Mouse (Mus musculus): ENCODE data around the gene Sat1. TPM values are rescaled to one million over a fixed set of nuclear protein-coding genes. Genes with fewer than 3 reads are reported as not detected.
"Not testable (repeated sequence)": the region's sequence is repeated elsewhere in the genome, so short reads cannot be mapped to it uniquely, and the experiment has no call there.

The Sat1 gene
- polyA plus RNA-seq, 1 experiment from 2014 or later: 110 TPM

DNA sequence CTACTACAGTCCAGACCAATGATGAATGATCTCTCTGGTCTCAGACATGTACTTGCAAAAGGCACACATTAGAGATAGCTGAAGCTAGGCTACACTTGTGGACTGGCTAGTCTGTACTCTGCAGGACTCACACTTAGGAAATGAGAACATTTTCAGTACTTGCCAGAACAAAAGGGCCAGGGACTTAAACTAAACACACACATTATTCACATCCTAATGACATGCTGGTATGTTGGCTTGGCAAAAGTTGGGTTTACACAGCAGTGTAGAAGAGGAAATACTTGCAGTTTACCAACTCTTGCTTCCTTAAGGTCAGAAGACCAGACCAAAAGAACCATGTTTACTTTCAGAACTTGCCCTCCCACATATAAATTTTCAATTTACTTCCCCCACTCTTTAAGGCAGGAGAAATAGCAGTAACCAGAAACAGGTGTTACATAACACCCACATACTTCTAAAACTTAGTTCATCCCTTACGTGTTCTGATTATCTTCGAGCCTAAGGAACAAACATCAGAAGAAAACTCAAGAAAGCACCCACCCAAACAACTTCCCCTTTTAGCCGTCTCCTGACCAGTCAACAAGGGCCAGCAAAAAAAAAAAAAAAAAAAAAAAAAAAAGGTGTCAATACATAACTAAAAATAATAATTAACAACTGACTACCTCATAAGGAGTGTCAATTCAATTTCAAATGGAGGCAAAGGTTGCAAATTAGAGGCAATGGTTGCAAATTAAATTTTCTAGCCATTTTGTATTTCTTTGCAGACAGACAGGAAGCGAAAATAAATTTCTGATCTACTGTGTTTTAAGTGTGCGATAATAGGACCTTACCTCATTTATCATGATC is 1.7 kb downstream of the Sat1 start:
- Histone ChIP-seq H3K27ac (ENCODE audit: low read depth) (no peak overlapping the region), H3K4me2 (peak overlapping the region; percentile 62), H3K4me1 (ENCODE audit: insufficient read depth) (no peaks in the 10 kb centered on the region), H3K9ac (no peak overlapping the region), H3K27me3 (ENCODE audit: insufficient read depth, low read length) (no peaks in the 10 kb centered on the region), H3K36me3 (ENCODE audit: insufficient read depth) (no peaks in the 10 kb centered on the region), H3K9me3 (ENCODE audit: low read depth, low read length) (no peaks in the 10 kb centered on the region), H3K4me3 (ENCODE audit: low read depth, low read length) (0 out of 2 replicates have a peak overlapping the region, but pooled peaks have one; percentile 49)
- WGBS: 72% methylated on average over 5 of the region's 5 CpGs
- no peak for TF ChIP-seq CTCF (IDR thresholded peaks at IDR 0.05; ENCODE audit: low read depth)
- ATAC-seq (ENCODE audit: insufficient read depth) (no peak), DNase-seq (peak; percentile 11)

DNA sequence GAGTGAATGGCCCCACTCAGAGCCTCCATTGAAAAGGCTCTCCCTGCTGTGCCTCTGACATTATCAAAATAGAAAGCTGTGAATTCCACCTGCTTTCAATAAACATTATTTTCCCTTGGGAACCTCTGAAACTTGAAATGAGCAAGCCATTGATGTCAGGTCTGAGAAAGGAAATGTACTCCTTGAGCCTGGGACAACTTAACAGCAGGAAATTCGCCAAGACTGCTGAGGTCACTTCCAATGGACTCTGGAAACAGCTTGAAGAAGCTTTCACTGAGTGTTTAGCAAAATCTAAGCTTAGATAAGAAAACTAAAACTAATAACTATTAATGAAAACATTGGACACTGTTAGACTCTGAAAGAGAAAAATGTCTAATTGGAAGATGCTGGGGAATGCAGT is 7.6 kb downstream of the Sat1 start:
- no peak overlapping the region for H3K4me2 ChIP-seq
- no peak overlapping the region for H3K4me3 ChIP-seq (ENCODE audit: low read depth, low read length)
- H3K27me3 ChIP-seq (ENCODE audit: insufficient read depth, low read length): no peaks in the 10 kb centered on the region
- TF ChIP-seq CTCF (IDR thresholded peaks at IDR 0.05; ENCODE audit: low read depth): no peak
- ATAC-seq (ENCODE audit: insufficient read depth): no peak
- no peaks in the 10 kb centered on the region for H3K36me3 ChIP-seq (ENCODE audit: insufficient read depth)
- 15% methylated on average over 1 of the region's 1 CpGs for WGBS
- H3K9me3 ChIP-seq (ENCODE audit: low read depth, low read length): no peaks in the 10 kb centered on the region
- no peak for DNase-seq
- H3K27ac ChIP-seq (ENCODE audit: low read depth): no peak overlapping the region
- H3K4me1 ChIP-seq (ENCODE audit: insufficient read depth): no peaks in the 10 kb centered on the region
- H3K9ac ChIP-seq: no peak overlapping the region

DNA sequence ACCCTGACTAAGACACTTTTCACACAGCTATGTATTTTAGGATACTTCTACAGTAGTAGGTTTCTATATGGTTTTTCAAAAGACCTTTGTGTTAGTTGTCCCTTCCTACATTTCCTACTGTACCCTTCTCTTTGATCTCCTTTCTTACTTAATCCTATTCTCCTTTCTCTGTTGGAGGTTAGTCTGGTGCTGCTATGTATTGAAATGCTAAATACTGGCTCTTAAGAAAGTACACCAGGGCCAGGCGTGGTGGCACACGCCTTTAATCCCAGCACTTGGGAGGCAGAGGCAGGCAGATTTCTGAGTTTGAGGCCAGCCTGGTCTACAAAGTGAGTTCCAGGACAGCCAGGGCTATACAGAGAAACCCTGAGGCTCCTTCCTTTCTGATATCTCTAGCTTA is 10.8 kb downstream of the Sat1 start:
- not testable (repeated sequence) for H3K27me3 ChIP-seq (ENCODE audit: insufficient read depth, low read length); H3K27ac ChIP-seq (ENCODE audit: low read depth); ATAC-seq (ENCODE audit: insufficient read depth); H3K36me3 ChIP-seq (ENCODE audit: insufficient read depth); H3K4me2 ChIP-seq; H3K4me3 ChIP-seq (ENCODE audit: low read depth, low read length); H3K4me1 ChIP-seq (ENCODE audit: insufficient read depth); H3K9me3 ChIP-seq (ENCODE audit: low read depth, low read length); DNase-seq; H3K9ac ChIP-seq
- WGBS: 97% methylated on average over 2 of the region's 2 CpGs

DNA sequence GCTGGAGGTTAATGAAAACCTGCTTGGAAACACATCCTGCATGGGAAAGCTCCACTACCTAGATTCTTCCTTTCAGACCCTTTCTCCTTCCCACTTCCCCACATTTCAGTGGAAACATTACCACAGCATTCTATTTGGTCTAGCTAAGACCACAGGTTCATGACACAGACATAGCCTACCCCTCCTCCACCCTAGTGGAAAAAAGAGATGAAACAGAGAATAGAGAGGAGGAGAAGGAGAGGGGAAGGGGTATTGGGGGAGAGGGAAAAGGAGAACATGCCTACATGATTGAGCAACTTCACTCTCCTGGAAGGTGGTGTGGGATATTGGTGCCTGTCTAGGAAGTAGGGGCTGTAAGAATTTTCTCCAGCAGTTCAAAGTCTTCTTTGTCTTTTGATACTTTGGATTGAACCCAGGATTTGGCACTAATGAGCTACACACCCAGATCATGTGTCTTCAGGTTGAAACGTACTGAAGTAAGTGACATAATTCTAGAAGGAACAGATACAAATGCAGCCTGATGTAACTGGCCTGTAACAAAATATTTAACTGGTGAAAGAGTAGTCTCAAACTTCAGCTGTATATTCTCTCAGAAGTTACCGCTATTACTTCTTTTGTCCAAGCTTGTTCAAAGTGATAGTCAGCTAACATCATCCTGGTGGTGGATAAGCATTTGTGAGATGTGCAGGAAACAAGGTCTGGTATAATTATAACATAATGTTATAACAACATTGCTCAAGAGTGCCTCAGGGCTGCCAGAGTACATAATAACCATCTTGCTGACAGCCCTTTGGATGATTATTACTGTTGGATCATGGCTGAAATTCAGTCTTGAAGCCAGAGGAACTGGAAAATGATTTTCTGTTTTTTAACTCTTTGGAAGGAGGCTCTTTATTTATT is 13.6 kb downstream of the Sat1 start:
- Histone ChIP-seq H3K9ac (no peak overlapping the region), H3K27ac (ENCODE audit: low read depth) (no peak overlapping the region), H3K4me3 (ENCODE audit: low read depth, low read length) (no peak overlapping the region), H3K4me2 (no peak overlapping the region), H3K9me3 (ENCODE audit: low read depth, low read length) (no peaks in the 10 kb centered on the region), H3K27me3 (ENCODE audit: insufficient read depth, low read length) (no peaks in the 10 kb centered on the region), H3K4me1 (ENCODE audit: insufficient read depth) (no peaks in the 10 kb centered on the region), H3K36me3 (ENCODE audit: insufficient read depth) (no peaks in the 10 kb centered on the region)
- WGBS: 56% methylated on average over 2 of the region's 2 CpGs
- DNase-seq (no peak), ATAC-seq (ENCODE audit: insufficient read depth) (no peak)
- no peak for TF ChIP-seq CTCF (IDR thresholded peaks at IDR 0.05; ENCODE audit: low read depth)

DNA sequence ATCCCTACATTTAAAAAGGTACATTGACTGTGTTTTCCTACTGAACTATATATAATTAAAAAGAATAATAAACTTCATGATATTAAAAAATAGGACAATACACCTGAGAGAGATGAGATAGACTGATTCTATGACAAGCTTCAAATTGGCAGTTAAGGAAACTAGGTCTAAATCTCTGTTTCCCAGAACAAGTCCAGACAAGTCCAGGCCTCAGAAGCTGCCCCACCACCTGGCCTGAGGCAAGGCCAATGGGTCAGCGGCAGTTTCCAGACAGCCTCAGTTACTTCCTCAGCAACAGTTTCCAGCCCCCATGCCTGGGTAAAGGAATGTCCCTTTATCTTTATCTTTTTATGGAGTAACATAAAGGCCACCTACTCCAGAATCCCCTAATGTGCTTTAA is 14.4 kb downstream of the Sat1 start:
- no peaks in the 10 kb centered on the region for H3K27me3 ChIP-seq (ENCODE audit: insufficient read depth, low read length)
- no peak for ATAC-seq (ENCODE audit: insufficient read depth)

DNA sequence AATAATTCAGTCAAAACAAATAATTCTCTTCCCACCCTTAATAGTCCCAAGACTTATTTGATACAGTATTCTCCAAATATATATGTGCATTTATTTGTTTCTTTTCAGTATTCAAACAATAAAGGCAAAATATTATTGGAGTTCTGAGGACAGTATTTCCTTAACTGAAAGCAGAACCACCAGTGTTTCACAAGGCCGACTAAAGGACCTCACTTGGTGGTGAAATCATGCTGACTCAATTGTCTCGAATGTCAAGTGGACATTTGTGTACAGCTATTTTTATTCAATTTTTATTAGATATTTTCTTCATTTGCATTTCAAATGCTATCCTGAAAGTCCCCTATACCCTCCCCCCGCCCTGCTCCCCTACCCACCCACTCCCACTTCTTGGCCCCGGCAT is 21.3 kb downstream of the Sat1 start:
- 93% methylated on average over 4 of the region's 4 CpGs for WGBS
- no peaks in the 10 kb centered on the region for H3K27me3 ChIP-seq (ENCODE audit: insufficient read depth, low read length)
- H3K4me3 ChIP-seq (ENCODE audit: low read depth, low read length): no peak overlapping the region
- DNase-seq (no peak), ATAC-seq (ENCODE audit: insufficient read depth) (no peak)
- no peaks in the 10 kb centered on the region for H3K4me1 ChIP-seq (ENCODE audit: insufficient read depth)
- no peaks in the 10 kb centered on the region for H3K36me3 ChIP-seq (ENCODE audit: insufficient read depth)
- H3K9ac ChIP-seq: no peak overlapping the region
- no peak overlapping the region for H3K4me2 ChIP-seq
- no peaks in the 10 kb centered on the region for H3K9me3 ChIP-seq (ENCODE audit: low read depth, low read length)
- no peak overlapping the region for H3K27ac ChIP-seq (ENCODE audit: low read depth)
- no peak for TF ChIP-seq CTCF (IDR thresholded peaks at IDR 0.05; ENCODE audit: low read depth)

More for the DNA sequence above, 14.4 kb downstream of the Sat1 start:
- Histone ChIP-seq H3K4me2 (no peak overlapping the region), H3K4me3 (ENCODE audit: low read depth, low read length) (no peak overlapping the region), H3K36me3 (ENCODE audit: insufficient read depth) (no peaks in the 10 kb centered on the region), H3K27ac (ENCODE audit: low read depth) (no peak overlapping the region), H3K9me3 (ENCODE audit: low read depth, low read length) (no peaks in the 10 kb centered on the region), H3K9ac (no peak overlapping the region), H3K4me1 (ENCODE audit: insufficient read depth) (no peaks in the 10 kb centered on the region)
- no peak for TF ChIP-seq CTCF (IDR thresholded peaks at IDR 0.05; ENCODE audit: low read depth)
- DNase-seq: no peak
- WGBS: 71% methylated on average over 1 of the region's 1 CpGs
